Mouse (Mus musculus): ENCODE measurements around the gene Epb41l4b.

The Epb41l4b gene

DNA sequence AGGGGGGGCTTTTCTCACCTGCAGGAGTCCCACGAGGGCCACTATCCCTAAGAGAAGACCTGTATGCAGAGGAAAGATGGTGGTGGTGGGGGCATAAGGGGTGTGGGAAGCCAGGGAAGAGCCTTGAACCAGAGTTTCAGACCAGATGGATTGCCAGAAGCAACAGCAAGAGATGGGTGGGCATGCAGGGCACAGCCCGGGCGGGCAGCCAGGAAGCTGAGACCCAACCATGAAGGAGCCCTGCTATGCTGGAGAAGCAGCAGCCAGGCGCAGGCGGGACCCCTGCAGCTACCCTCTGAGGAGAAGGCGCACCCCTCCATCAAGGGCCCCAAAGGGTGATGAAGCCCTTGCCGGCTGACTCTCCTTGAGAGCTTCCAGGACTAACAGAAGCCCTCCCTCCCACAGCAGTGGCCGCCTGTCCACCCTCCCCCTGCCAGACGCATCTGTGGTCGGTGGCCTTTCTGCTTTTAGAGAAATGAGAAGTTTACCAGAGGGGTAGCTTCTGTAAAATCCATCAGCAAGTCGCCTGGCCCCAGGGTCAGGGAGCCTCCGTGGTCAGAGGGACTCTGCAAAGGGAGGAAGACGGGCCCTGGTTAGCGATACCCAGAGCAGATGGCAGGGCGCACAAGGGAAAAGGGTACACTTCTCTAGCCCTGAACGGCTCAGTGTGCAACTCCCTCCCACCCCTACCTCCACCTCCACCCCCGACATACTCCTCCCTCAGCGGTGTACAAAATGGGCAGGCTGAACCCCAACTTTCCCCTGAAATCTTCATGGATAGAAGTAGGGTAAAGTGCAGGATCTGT lies 126.7 kb downstream of the Epb41l4b start:
- in situ Hi-C loops (cut with MboI, MseI): loop anchor here (10.0 kb wide), 1 partner anchor 148 kb away; no protein-coding TSS in a partner anchor

- in situ Hi-C loops (cut with MboI, MseI): loop anchor here (10.0 kb wide), 1 partner anchor 150 kb away; no protein-coding TSS in a partner anchor
Observed at GRCm38 (mm10) chr4:57015032-57015431, 128.2 kb downstream of the Epb41l4b start.

DNA sequence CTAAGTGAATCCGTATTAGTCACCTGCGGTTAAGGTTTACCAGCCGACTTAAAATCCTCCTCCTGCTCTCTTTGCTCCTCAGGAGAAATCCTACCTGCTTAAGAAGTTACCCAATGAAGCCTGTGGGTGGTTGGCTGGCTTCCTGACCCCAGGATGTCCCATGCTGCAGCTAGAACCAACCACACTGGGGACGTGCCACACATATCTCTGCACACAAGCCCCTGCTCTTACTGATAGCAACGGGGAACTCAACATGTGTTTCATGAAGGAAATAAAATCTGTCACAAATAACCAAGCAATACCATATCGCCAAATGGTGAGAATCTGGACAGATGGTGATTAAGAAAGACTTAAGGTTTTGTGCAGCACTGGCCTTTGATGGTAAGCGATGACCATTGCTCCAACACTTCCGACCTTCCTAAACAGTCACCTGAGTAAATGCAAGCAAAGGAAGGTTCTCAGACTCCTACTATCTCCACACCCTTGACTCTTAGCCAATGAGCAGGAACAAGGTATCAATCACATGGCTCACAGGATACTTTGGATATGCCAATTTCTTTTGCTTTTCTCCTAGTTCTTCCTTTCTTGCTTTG lies 131.7 kb downstream of the Epb41l4b start:
- in situ Hi-C loops (cut with MboI, MseI): loop anchor here (10.0 kb wide), 1 partner anchor 153 kb away; no protein-coding TSS in a partner anchor

DNA sequence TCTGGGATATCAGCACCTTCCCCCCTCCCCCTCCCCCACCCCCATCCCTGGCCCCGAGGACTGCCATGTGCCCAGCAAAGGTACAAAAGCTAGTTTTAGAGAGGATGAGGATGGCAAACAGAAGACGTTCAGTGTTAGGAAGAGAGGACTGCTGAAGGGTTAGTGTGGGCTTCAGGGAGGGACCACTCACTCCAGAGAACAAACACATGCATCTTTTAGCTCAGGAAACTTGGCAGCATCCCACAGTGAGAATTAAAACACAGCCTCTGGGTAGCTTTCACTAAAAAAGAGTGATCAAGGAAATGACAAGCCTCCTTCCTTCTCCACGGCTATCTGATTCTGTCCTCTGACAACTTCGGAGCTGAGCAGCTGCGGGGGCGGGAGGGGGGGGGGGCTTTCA lies 132.3 kb downstream of the Epb41l4b start:
- in situ Hi-C loops (cut with MboI, MseI): loop anchor here (10.0 kb wide), 1 partner anchor 154 kb away; no protein-coding TSS in a partner anchor

DNA sequence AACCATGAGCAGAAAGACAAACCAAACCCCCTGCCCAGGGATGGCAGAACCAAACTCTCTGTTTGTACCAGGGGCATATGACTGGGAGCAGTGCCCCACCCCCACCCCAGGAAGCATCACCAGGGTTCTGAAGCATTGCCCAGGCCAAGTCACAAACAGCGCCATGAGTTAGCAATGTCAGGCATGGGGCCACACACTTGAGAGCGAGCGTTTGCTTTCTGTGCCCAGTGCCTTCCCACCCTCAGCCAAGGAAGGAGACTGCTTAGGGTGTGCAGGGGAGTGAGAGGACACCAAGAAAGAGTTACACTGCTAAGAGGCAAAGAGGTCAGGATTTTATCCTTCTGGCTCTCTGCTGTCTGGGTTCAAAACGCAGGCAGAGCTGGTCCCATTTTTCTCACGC lies 132.8 kb downstream of the Epb41l4b start:
- in situ Hi-C loops (cut with MboI, MseI): loop anchor here (10.0 kb wide), 1 partner anchor 154 kb away; no protein-coding TSS in a partner anchor

GRCm38 (mm10) chr4:57007717-57008116 lies 135.5 kb downstream of the Epb41l4b start:
- in situ Hi-C loops (cut with MboI, MseI): no loop called here

- in situ Hi-C loops (cut with MboI, MseI): no loop called here
Observed at GRCm38 (mm10) chr4:57005011-57005410, 138.2 kb downstream of the Epb41l4b start.

DNA sequence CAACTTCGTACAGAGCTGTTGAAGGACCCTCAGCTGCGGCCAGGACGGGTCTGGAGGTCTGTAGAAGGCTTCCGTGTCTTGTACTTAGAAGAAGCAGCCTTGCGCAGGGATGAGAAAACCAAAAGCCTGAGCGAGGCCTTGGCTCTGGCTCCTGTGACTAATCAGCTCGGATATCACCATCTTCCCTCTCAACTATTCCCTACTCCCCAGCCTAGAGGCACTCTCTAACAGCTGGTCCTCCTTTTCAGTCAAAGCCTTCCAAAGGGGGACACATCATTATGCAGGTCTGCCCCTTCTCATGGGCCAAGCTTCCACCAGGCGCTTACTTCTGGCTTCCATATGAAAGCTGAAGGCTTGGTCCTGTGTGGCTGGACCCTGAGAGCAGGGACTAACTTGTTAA lies 139.4 kb downstream of the Epb41l4b start:
- in situ Hi-C loops (cut with MboI, MseI): no loop called here

DNA sequence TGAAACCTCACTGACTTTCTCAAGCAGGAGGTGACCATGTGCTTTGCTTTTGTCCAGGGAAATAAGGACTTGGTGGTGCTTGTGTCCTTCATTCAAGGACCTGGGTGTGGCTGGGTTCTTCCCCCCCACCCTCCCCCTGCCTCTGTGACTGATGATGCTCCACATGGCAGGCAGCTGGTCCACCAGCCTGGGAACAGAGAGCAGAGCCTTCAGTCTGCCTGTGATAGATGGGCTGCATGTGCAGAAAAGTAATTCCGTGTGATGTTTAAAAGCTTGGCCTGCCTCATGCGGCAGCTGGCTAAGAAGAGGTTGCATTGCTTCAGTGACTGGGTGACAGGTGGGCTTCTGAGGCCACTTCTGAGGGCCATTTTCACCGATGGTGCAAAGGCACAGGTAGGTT lies 140.5 kb downstream of the Epb41l4b start:
- in situ Hi-C loops (cut with MboI, MseI): no loop called here

DNA sequence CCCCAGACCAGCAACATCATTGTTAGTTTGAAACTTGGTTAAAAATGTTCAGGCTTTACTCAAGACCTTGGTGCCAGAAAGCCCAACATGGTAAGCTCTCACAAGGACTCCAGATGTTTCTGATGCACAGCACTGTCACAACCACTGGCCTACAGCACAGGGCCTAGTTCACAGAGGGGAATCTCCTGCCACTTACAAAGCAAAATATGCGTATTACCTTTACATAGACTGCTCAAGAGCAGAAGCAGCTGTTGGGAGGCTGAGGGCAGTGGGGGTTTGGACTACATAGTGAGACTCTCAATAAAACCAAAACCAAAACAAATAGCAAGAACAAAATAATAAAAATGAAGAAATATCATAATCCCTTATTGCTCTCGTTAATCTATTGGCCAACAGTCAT lies 141.8 kb downstream of the Epb41l4b start:
- in situ Hi-C loops (cut with MboI, MseI): no loop called here

DNA sequence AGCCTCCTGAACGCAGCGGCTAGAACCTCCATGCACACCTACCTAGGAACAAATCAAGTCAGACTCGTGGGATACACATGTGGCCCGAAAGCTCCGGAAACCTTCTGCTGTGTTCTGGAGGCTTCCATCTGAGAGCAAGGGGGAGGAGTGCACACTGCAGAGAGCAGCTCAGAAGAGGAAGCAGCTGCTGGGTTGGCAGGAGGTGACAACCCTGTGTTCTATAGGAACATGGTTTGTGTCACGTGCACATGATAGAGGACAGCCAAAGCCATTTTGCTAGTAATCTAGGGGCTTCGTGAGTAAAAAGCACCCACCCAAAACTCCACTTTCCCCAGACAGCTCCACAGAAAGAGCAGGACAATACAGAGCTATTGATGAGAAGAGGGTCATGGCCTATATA lies 149.9 kb downstream of the Epb41l4b start:
- in situ Hi-C loops (cut with MboI, MseI): no loop called here

DNA sequence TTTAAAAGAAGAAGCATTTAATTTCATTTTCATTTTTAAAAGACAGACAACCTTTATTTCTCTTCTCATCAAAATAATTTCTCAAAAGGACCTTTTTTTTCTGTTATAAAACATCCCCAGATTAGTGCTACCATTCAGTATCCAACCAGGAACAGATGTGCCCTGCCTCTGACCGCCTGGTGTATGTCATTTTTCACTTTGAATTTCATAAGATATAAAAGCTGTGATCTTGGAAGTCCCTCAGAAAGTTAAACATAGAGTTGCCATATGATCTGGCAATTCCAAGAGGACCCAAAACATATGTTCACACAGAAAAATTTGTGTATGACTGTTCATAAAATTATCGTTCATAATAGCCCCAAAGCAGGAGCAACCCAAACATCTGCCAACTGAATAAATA lies 151.3 kb downstream of the Epb41l4b start:
- in situ Hi-C loops (cut with MboI, MseI): no loop called here

DNA sequence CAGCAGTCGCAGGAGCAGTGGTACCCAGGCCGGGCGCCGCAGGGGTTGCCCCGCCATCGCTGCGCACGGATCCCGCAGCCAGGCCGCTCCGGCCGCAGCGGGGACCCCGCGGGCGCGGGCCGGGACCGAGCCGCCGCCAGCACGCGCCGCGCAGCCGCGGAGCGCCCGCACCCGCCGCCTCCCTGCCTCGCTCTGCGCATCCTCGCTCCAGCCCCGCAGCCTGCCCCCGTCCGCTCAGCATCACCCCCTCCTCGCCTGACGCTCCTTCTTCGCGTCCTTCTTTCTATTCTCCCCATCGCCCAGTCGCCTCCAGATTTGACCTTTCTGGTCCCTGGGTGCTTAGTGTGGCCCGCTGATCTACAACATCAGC lies 153.0 kb downstream of the Epb41l4b start, which contains the start of gene Frrs1l:
Frrs1l (minus strand) TSS at position 177 of the 370 bp plus-strand sequence.
- in situ Hi-C loops (cut with MboI, MseI): no loop called here

- in situ Hi-C loops (cut with MboI, MseI): no loop called here
Observed at GRCm38 (mm10) chr4:56989431-56990214, 153.6 kb downstream of the Epb41l4b start.

- in situ Hi-C loops (cut with MboI, MseI): no loop called here
Observed at GRCm38 (mm10) chr4:56965586-56966179, 177.6 kb downstream of the Epb41l4b start.

GRCm38 (mm10) chr4:56963687-56964086 lies 179.6 kb downstream of the Epb41l4b start:
- in situ Hi-C loops (cut with MboI, MseI): no loop called here

- in situ Hi-C loops (cut with MboI, MseI): no loop called here
Observed at GRCm38 (mm10) chr4:56961320-56961925, 181.8 kb downstream of the Epb41l4b start.

- in situ Hi-C loops (cut with MboI, MseI): no loop called here
Observed at GRCm38 (mm10) chr4:56957518-56957917, 185.7 kb downstream of the Epb41l4b start.

GRCm38 (mm10) chr4:56953235-56953634 lies 190.0 kb downstream of the Epb41l4b start:
- in situ Hi-C loops (cut with MboI, MseI): no loop called here

- in situ Hi-C loops (cut with MboI, MseI): no loop called here
Observed at GRCm38 (mm10) chr4:56951701-56952100, 191.5 kb downstream of the Epb41l4b start.

GRCm38 (mm10) chr4:56949494-56949893 lies 193.7 kb downstream of the Epb41l4b start:
- in situ Hi-C loops (cut with MboI, MseI): loop anchor here (25.0 kb wide), 1 partner anchor 1562 kb away; no protein-coding TSS in a partner anchor
